Mouse (Mus musculus) megakaryocyte, embryonic 14.5 days (primary cell): Measurements from ENCODE around the gene Fam19a5.

Experiments
- FLI1 ChIP-seq: IDR thresholded peaks from 2 replicates; pipeline ENCODE4 v1.6.1; 2012; ENCODE audit warnings: low read length, inconsistent platforms, mixed read lengths
- GATA1 ChIP-seq: IDR thresholded peaks from 3 replicates; pipeline ENCODE4 v1.6.1; 2012; ENCODE audit warnings: mixed read lengths, low read length, inconsistent platforms, borderline replicate concordance

DNA sequence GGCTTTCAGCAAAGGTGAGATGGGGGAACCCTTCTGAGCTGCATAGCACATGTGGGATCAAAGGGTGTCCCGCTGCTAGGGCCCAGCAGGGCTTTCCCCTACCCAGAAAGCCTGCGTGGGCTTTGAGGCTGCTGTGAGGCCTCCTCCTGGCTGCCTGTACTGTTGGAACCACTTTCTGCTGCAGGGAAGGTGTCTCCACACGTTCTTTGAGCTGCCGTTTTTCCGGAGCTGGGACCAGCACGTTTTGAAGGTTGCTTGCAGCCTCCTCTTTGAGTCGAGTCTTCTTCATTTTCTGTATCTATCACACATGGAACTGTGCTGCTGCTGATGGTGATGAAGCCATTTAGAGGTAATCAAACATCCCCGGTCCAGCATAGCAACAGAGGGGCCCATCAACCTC, 7.5 kb downstream of the Fam19a5 start:
- TF ChIP-seq GATA1 = no peak
- TF ChIP-seq FLI1 = no peak
